Mouse (Mus musculus) spleen, adult 2 months (tissue): ENCODE results near the gene BC051665. TPM values are rescaled to one million over a fixed set of nuclear protein-coding genes. Genes with fewer than 3 reads are reported as not detected.
A peak's percentile ranks its signal among the peaks of the same experiment; 100 is the strongest.

ENCODE experiments used
- DNase-seq, 2 experiments: peaks; one replicate each; pipeline versions ENCODE4 v3.0.0 to v3.0.0-alpha.2; 2012 to 2021; ENCODE audit warnings: low spot score in 2 of 2, low read depth in 1 of 2
- H3K27ac ChIP-seq: fragments of 200-500 bp; 2 replicates; pipeline ENCODE4 v1.5.1; 2012; ENCODE audit warnings: low read length, inconsistent platforms; ENCODE audit not compliant: insufficient read depth
- H3K27me3 ChIP-seq: fragments of 200-500 bp; 2 replicates; pipeline ENCODE4 v1.6.1; 2012; ENCODE audit warnings: mild to moderate bottlenecking, moderate library complexity, low read length, inconsistent platforms; ENCODE audit not compliant: control insufficient read depth, insufficient read depth
- H3K36me3 ChIP-seq: fragments of 200-500 bp; 2 replicates; pipeline ENCODE4 v1.6.1; 2012; ENCODE audit warnings: mild to moderate bottlenecking, low read length, inconsistent platforms; ENCODE audit not compliant: control insufficient read depth, insufficient read depth
- H3K4me1 ChIP-seq: fragments of 200-500 bp; 2 replicates; pipeline ENCODE4 v1.6.1; 2011; ENCODE audit warnings: inconsistent platforms; ENCODE audit not compliant: control insufficient read depth, insufficient read depth, insufficient read length
- H3K4me3 ChIP-seq: fragments of 200-500 bp; 2 replicates; pipeline ENCODE4 v1.5.1; 2011; ENCODE audit warnings: mild to moderate bottlenecking, inconsistent platforms; ENCODE audit not compliant: insufficient read depth, insufficient read length; ENCODE audit errors: extremely low read depth
- CTCF ChIP-seq: fragments of 200-500 bp; IDR thresholded peaks from 2 replicates; pipeline ENCODE4 v1.5.1; 2011; ENCODE audit warnings: mild to moderate bottlenecking, inconsistent platforms; ENCODE audit not compliant: insufficient read depth, insufficient read length, insufficient replicate concordance; ENCODE audit errors: extremely low read depth
- POLR2A ChIP-seq: fragments of 200-500 bp; IDR thresholded peaks from 2 replicates; pipeline ENCODE4 v1.6.1; 2011; ENCODE audit warnings: low read depth, low read length, inconsistent platforms
- WGBS: fragments of 180-500 bp; shearing (Covaris S2); methylation state at CpG from one replicate; pipeline ENCODE4 v1.1.7; 2018; 5-methylcytosine and 5-hydroxymethylcytosine counted together
- polyA plus RNA-seq: library from polyadenylated mRNA; depleted of rRNA; stranded (reverse); fragments of >200 nt; gene quantifications from 2 replicates; pipeline ENCODE4 v1.2.3, GENCODE M21; 2012

The BC051665 gene
- polyA plus RNA-seq, 1 experiment, result not detected

DNA sequence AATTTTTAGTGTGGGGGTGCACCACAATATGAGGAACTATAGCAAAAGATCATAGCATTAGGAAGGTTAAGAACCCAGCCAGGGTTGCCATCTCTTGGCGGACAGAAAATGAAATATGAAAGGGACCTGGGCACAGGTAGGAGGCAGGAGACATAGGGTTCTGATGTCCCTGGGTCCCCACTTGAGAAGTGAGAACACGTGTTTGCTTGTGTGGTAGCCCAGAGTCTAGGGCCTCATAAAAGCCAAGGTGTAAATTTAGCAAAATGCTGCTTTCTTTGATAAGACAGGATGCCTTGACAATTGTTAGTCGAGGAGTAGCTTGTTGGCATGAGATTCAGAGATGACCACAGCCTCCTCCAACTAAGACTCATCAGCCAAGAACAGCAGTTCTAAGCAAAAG is 41.4 kb downstream of the BC051665 start:
- H3K27me3 ChIP-seq, result no peaks in the 10 kb centered on the region
- 81% methylated on average over 3 of the region's 3 CpGs for WGBS
- H3K4me1 ChIP-seq, result no peaks in the 10 kb centered on the region
- H3K36me3 ChIP-seq, result no peaks in the 10 kb centered on the region
- DNase-seq, result no peak
- H3K4me3 ChIP-seq, result no peak overlapping the region
- no peak overlapping the region for H3K27ac ChIP-seq
- TF ChIP-seq POLR2A (no peak), CTCF (no peak)

- H3K36me3 ChIP-seq, result no peaks in the 10 kb centered on the region
- H3K27me3 ChIP-seq, result no peaks in the 10 kb centered on the region
- WGBS, result 26% methylated on average over 7 of the region's 7 CpGs
- H3K27ac ChIP-seq, result no peak overlapping the region
- H3K4me3 ChIP-seq, result no peak overlapping the region
- TF ChIP-seq CTCF (peak; percentile 71; the same call in 1 of the 2 replicates), POLR2A (no peak)
- no peaks in the 10 kb centered on the region for H3K4me1 ChIP-seq
- DNase-seq, result peak; percentile 11 to 69
Measured at GRCm38 (mm10) chr13:60744078-60744460, 42.1 kb downstream of the BC051665 start.

DNA sequence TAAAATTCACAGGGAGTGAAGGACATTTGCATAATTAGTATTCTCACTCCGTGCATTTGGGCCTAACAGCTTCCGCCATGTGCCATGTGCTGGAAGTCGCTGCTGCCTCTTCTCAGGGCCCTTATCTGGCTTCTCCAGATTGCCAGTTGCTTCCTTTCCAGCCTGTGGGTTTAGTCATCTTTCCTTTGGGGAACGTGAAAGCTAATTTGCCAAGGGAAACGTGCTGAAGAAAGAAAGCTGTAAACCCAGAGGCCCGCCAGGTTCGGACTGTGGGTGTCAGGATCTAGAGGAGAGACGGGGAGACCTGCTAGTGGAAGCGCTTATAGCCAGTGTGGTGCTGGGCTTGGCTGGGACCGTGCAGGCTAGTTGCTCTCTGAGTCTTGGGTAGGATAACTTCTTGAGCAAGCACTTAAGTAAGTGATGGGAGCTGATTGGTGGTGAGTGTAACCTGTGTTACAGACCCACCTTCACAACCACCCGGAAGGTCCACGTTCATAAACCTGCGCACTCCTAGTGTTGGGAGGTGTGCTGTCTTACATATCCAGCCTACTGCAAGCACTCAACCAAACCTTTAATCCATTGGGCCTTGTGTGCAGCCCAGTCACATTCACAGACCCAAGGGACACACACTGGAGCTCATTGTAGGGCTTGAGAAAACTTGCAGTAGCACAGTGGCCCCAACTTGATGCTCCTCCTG is 42.6 kb downstream of the BC051665 start:
- H3K27ac ChIP-seq, result no peak overlapping the region
- no peaks in the 10 kb centered on the region for H3K27me3 ChIP-seq
- H3K4me3 ChIP-seq, result no peak overlapping the region
- no peaks in the 10 kb centered on the region for H3K36me3 ChIP-seq
- TF ChIP-seq CTCF (no peak), POLR2A (no peak)
- DNase-seq, result no peak
- 65% methylated on average over 13 of the region's 13 CpGs for WGBS
- H3K4me1 ChIP-seq, result no peaks in the 10 kb centered on the region

- Histone ChIP-seq H3K4me1 (no peaks in the 10 kb centered on the region), H3K27me3 (no peaks in the 10 kb centered on the region), H3K4me3 (no peak overlapping the region), H3K36me3 (no peaks in the 10 kb centered on the region), H3K27ac (no peak overlapping the region)
- WGBS, result 69% methylated on average over 3 of the region's 3 CpGs
- DNase-seq, result no peak
- TF ChIP-seq CTCF, result no peak
- no peak for TF ChIP-seq POLR2A
Measured at GRCm38 (mm10) chr13:60742611-60743010, 43.6 kb downstream of the BC051665 start.

DNA sequence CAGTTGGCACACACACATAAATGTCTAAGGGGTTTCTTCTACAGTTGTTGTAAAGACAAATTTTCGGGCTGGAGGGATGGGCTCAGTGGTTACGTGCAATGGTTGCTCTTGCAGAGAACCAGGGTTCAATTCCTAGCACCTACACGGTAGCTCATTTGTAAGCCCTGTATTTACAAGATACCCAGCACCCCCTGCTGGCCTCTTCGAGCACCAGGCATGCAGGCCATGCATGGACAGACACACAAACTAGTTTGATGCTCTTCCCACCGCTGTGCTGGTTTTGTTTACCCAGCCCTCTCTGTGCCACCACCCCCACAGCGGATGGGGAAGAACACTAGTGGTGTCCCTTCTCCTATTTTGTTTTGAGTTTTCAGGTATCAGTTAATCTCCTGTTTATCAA is 45.9 kb downstream of the BC051665 start:
- DNase-seq, result no peak
- 91% methylated on average over 6 of the region's 6 CpGs for WGBS

DNA sequence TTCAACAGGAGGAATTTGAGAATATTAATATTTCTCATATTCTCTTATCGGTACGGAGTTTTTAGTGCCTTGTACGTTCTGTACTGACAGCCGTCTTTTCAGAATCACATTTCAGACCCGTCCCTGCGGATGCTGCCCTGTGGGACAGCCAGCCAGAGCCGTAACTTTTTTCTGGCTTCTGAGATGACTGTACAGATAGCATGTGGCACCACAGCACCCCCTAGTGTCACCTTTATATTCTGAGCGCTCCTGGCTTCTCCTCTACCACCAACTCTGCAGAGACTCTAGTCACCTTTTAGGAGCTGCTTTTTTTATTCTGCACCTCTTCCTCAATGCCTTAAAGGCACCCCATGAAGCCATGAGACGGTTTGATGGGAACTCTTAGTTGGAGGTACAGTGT is 47.7 kb downstream of the BC051665 start:
- peak overlapping the region; percentile 25; the same call in 1 of the 2 replicates for H3K4me3 ChIP-seq

More for the DNA sequence above, 45.9 kb downstream of the BC051665 start:
- H3K36me3 ChIP-seq, result no peaks in the 10 kb centered on the region
- no peak overlapping the region for H3K4me3 ChIP-seq
- H3K27ac ChIP-seq, result no peak overlapping the region
- TF ChIP-seq POLR2A (no peak), CTCF (no peak)
- H3K27me3 ChIP-seq, result no peaks in the 10 kb centered on the region
- no peaks in the 10 kb centered on the region for H3K4me1 ChIP-seq

More for the DNA sequence above, 47.7 kb downstream of the BC051665 start:
- WGBS, result 2% methylated on average over 9 of the region's 9 CpGs
- H3K27ac ChIP-seq, result 0 out of 2 replicates have a peak overlapping the region, but pooled peaks have one; percentile 57
- peak; percentile 42 to 57 for DNase-seq
- H3K27me3 ChIP-seq, result no peaks in the 10 kb centered on the region
- TF ChIP-seq POLR2A, result no peak
- TF ChIP-seq CTCF, result peak; percentile 58; the same call in 1 of the 2 replicates
- H3K36me3 ChIP-seq, result no peaks in the 10 kb centered on the region
- H3K4me1 ChIP-seq, result no peaks in the 10 kb centered on the region
